Mouse (Mus musculus): ENCODE measurements around the gene Ptprd.
"Not testable (repeated sequence)": the region's sequence is repeated elsewhere in the genome, so short reads cannot be mapped to it uniquely, and the experiment has no call there.

Gene Ptprd

DNA sequence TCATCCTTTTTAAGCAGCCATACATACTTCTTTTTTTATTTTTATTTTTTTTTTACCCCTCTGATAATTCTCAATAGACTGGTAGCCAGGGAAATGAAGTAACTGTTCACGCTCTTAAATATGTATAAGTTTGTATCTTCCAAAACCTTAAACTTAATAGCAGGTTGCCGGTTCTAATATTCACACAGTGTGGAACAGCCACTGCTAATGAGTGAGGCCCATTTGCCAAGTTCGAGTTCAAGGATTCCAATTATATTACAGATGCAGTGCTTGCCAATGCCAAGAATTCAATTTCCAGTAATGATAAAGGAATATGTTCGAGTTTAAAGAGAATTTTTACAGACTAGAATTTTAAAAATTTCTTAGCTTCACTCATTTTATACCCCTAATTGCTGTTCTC lies 322.3 kb downstream of the Ptprd start:
- DNase-seq (ENCODE audit: low spot score), result no peak

DNA sequence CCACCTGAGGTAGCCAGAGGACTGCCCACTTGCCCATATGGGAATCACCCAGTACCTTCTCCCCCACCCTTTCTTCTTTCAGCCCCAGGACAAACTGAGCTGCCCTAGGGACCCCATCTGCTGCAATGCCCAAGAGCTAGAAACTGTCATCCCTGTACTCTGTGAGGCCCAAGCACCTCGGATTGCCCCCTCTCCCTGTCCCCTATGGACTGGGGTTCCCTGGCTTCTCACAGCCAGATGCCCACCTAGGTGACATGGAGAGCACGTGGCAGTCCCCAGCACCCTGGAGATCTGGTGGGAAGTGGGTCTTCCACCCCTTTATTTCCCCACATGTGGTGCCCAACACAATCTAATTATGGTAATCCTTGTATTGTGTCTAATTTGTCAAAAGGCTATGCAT lies 331.5 kb downstream of the Ptprd start:
- no peak for DNase-seq (ENCODE audit: low spot score)

DNA sequence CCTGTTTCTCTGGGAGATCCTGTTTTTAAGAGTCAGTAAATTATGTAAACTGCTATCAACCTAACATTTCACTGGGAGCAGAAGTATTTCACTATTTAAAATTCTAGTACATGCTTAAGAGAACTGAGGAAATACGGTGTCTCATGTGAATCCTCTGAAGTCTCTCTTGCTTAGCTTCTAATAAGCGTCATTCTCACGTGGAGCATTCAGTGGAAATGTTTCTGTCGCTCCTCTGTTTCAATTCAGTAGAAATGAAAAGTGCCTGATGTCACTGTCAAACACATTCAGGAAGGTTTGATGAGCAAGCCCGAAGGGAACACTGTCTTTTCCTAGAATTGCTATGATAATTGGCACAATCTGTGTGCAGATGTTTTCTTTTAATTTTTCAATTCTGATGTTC lies 350.5 kb downstream of the Ptprd start:
- no peak for DNase-seq (ENCODE audit: low spot score)

DNA sequence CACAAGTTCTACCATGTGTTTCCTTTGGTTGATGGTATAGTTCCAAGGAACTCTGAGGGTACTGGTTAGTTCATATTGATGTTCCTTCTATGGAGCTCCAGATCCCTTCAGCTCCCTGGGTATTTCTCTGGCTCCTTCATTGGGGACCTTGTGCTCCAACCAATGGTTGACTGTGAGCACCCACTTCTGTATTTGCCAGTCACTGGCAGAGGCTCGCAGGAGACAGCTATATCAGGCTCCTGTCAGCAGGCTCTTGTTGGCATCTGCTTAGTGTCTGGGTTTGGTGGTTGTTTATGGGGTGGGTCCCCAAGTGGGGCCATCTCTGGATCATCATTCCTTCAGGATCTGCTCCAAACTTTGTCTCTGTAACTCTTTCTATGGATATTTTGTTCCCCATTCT lies 414.4 kb downstream of the Ptprd start:
- DNase-seq (ENCODE audit: low spot score), result not testable (repeated sequence)

DNA sequence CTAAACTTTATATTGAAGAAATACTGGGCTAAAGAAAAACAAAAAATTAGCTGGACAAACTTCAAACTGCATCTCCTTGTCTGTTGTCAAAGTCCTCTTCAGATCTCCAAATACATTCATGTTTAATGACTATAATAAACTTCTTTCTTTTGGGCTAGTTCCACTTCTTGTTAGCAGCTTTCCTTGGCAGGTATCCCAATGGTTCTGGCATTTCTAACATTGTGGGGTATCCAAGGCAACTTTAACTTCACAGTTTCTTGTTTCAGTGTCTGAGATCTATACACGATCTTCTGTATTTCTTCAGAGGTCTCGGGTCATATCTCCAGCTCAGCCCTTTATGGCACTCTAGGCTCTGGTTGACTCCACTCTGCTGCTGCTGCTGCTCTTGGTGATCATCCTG lies 434.5 kb downstream of the Ptprd start:
- no peak for DNase-seq (ENCODE audit: low spot score)

DNA sequence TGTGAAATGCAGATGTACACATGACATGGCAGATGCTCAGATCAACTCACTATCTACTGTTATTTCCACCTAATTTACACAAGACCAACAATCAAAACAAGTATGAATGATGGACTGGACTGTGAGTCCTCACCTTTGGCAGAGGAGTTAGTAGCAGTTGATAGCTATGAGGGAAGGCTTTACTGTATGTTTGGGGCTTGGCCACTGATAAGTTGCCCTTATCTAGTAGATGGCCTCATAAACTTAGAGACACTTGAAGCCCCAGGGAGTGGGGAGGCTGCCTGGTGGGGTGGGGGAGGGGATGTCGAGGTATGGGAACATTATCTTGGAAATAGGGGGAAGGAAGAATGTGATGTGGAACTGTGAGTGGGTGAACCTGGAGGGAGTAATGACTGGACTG lies 448.0 kb downstream of the Ptprd start:
- no peak for DNase-seq (ENCODE audit: low spot score)

DNA sequence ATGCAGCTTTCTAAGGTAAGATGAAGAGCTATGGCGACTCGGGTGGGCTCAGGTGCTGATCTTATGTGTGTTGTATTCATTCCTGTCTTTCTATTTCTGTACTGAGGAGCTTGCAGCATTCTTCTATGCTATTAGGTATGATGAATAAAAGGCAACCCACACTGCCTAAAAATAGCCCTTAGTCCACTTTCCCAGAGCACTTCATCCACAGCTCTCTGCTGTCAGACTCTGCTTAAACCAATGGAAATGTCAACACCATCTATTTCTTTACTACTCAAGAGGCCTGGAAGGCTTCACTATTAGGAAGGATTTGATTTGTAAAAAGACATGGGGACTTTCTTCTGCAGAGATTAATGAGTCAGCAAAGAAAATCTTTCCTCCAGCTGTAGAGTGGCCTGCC lies 468.4 kb downstream of the Ptprd start:
- DNase-seq (ENCODE audit: low spot score), result no peak

DNA sequence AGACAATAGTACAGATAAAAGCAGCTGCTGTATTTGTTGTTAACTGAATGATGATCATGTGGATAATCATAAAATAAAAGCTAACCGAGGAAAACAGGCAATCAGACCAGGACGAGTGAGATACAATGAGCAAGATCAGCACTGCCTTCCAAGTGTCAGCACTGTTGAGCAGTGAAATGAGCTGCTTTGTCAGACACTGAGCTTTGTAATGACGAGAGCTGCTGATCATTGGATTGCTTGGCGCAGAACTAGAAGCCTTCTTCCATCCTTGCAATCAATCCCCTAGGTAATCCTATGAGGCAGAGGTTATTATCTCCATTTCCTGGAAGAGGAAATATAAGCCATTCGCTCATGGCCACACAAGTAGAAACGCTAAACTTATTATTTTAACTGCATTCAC lies 489.9 kb downstream of the Ptprd start:
- no peak for DNase-seq (ENCODE audit: low spot score)

DNA sequence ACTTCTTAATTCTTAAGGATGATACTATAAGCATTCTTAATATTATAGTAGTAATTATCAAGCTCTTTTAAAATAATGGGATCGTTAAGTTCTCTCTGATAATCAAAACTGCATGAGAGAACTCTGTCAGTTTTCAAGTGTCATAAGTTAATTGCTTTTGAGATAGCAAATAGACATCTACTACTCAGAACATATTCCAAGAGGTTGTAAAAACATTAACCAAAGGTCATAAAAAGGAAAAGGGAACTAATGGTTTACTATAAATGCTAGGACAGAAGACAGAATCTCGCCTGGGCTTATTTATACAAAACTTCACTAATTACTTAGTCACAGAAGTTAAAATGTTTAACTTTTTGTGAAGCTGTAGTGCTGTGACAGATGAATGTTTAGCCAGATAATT lies 494.0 kb downstream of the Ptprd start:
- no peak for DNase-seq (ENCODE audit: low spot score)

DNA sequence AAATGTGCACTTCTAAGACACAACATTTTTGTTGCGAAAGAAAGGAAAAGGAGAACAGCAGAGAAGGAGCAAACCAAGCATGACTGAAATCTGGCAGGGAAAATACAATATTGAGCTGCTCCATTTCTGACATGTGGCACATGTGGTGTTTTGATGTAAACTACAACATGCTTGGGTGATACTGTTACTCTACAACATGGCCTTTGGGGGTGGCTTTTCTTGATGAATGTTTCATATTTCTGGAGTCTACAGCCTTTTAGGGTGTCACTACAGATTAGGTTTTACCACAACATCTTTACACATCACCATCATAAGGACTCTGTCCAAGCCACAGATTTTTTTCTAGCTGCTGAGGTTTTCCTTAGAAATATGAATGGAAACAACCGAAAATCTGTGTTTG lies 501.5 kb downstream of the Ptprd start:
- no peak for DNase-seq (ENCODE audit: low spot score)

DNA sequence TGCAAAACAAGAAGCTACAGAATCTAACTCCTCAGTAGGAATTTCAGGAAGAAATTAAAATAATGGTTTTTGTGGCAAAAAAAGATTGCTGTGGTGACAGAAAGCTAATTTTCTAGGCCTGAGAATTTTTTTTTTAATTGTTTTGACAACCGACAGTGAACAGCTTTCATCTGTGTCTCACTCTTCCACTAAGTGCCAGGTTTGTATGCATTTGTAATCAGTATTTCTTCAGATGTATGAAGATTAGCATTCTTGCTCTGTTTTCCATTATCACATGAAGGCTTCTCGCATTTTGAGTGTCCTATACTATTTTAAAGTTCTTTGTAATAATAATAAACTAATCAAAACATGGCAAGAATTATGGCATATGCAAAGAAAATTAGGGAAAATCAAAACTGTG lies 513.5 kb downstream of the Ptprd start:
- DNase-seq (ENCODE audit: low spot score), result no peak

DNA sequence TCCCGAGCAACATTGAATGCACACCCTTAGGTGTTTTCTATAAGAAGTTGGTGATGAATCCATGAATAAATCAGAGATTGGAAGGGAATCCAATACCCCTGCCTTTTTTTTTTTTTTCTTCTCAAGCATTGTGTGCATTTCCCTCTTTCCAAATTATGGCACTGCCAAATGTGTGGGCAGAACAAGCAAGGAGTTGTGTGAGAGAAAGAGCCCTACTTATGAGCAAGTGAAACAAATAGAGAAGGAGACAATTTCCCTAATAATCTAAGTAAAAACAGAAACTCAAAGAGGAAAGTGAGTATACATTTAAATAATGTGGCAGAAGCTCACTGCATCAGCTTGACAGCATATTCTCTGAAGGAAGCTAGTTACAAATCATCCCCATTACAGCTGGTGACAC lies 536.0 kb downstream of the Ptprd start:
- no peak for DNase-seq (ENCODE audit: low spot score)

DNA sequence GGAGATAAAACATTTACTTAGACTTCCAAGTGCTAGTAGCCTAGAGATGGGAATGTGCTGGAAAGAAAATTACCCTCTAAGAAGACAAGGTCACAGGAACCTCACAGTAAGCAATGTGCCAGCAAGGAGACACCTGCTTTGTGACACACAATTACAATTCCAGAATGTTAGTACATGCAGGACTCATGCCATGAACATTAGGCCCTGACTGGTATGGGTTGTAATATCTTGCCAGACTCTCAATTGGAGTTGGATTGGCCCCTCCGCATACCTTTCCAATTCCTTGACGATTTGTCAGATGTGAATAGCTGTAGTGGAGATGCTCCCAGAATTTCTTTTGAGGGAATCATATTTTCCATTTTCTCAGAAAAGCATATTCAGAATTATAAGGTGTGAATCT lies 547.0 kb downstream of the Ptprd start:
- DNase-seq (ENCODE audit: low spot score), result no peak

DNA sequence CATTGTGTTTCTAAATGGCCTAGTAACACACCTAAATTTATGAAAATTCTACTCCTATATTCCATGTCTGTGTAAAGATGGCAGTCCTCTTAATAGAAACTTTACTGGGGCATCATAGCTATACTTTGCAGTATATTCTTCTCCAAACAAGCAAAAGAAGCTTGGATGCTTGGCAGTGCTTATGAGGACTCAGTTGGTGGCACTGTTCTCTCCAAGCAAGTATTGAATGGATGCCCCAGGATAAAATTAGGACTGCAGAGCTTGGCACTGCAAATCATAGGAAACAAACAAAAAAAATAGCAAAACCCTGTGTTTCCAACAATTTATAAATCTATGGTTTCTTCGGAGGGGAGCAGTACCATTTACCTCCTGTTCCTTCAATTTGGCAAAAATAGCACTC lies 549.5 kb downstream of the Ptprd start:
- DNase-seq (ENCODE audit: low spot score), result no peak

DNA sequence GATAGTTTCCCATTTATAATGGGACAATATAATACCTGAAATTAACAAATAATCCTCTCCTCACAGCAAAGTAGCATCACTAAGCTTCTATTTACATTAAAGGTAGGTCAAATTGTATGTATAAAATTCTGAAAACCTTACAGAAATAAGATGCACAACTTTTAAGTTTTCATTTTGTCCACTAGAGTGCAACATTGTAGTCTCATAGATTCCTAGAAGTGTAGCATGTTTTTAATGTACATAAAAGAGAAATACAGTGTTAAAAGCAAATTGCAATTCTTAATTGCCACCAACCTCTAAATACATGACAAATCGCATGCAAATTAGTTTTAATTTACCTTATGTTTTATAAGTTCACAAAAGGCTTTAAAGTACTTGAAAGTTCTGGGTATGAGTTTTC lies 556.1 kb downstream of the Ptprd start:
- no peak for DNase-seq (ENCODE audit: low spot score)

DNA sequence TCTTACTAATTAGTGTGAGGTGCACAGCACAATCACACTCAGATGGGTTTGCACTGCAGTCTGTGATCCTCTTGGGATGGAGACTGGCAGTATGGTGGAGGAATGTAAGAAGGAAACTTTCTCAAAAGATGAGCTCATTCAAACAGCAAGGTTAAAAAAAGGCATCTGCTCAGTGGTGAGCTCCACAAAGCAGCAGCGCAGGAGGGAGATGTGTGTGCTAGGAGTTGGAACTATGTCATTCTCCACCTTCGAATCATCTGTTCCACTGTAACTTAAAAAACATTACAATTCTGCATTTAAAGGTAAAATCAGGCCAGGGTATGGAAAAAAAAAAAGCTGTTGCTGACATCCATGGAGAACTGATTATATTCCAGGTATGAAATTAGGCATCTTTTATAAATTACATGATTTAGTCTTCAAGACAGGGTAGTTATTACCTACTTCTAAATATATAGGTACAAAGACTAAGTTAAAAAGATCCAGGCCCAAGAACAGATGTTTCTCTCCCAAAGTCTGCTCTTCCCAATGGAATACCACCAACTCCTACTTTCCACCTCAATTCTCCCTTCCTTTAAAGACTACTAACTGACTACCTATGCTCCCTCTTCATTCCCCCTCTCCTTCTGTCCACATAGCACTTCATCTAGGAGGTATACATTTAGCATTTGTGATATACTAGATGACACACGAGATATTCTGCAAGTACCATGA lies 562.0 kb downstream of the Ptprd start:
- no peak for DNase-seq (ENCODE audit: low spot score)

DNA sequence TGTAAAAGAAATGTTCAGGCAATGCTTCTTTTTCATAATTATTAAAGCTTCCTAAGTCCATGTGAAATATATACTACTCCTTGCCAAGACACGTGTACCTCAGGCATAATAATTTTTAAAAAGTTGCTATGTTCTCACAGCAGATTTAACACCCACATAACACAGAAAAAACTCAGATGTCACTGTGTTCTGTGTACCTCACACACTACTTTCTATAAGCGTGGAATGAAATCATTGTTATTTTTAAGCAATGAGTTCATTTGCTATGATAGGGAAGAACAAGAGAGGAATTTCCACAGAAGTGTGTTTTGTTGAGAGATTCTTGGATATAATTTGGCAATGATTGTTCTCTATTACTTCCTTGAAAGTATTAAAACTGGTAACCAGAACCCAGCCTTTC lies 562.9 kb downstream of the Ptprd start:
- DNase-seq (ENCODE audit: low spot score), result no peak

DNA sequence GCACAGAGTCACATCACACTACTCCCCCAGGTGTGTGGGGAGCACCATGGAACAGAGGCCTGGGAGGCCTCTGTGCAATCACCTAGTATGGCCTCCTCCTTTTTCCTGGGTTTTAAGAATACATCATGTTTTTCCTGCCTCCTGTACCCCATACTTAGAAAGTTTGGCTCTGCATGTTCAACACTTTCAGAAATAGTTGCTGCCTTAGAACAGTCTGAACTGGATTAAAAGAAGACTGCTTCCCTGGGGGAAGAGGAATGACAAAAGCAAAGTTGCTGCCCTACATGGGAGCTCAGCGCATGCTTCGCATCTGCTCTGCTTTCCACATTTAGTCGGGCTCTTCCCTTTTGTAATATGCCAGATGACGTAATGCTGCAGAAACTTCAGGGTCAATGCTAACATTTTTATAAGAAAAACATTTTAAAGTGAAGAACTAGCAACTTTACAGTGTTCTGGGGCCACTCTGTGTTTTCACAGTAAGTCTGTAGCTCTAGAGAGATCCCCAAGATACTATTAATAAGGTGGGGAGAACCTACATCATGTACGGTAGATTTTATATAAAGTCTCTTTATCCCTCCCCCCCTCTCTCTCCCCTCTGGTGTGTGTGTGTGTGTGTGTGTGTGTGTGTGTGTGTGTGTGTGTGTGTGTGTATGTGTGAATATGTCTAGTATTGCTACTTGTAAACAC lies 564.2 kb downstream of the Ptprd start:
- DNase-seq (ENCODE audit: low spot score), result no peak

DNA sequence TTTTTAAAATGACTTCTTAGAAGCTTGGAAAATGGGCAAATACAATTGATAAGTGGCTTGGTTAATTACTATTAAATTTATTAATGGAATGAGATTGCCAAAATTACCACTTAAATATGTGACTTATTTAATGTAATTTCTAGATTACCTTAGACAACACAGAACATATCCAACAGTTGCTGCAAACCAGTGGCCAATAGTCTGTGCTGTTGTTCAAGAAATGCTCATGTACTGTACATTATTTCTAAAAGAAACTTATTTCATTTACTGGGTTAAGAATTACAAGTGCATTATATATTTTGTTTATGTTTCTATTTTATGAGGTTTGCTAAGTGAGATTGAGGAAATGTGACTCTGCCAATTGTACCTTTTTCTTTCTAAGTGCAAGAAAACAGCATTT lies 567.3 kb downstream of the Ptprd start:
- DNase-seq (ENCODE audit: low spot score), result no peak

DNA sequence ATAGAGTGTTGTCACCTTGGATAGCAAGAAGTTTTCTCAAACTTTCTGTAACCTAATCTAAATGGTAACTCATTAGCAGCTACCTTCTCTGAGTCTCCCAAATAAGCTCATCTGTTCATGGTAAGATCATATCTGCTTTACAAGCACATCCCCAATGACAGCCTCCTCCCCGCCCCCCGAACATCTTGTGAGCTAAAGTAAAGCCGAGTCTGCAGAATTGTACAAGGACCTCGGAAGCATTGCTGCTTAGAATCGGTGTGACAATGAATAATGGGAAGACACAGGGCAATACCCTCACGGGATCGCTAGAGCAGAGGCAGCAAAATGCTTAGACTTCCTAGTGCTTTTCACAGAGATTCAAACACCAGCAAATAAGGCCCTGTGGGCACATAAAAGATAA lies 571.7 kb downstream of the Ptprd start:
- DNase-seq (ENCODE audit: low spot score), result no peak

DNA sequence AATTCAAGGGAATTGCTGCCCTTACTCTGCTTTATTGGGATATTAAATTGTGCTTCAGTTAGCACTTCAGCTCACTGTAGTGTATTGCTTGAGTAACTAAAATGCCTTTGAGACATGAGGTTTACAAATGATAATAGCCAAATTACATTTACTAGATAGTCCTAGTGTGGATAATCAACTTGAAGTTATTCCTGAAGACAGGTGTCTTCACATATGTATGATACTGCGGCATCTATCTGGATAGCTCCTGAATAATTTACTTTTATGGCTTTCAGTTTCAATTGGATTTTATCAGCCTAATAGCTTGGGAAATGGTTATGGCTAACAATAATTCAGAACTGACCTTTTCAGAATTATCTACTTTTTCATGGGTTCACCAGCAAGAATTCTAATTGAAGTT lies 598.6 kb downstream of the Ptprd start:
- no peak for DNase-seq (ENCODE audit: low spot score)

DNA sequence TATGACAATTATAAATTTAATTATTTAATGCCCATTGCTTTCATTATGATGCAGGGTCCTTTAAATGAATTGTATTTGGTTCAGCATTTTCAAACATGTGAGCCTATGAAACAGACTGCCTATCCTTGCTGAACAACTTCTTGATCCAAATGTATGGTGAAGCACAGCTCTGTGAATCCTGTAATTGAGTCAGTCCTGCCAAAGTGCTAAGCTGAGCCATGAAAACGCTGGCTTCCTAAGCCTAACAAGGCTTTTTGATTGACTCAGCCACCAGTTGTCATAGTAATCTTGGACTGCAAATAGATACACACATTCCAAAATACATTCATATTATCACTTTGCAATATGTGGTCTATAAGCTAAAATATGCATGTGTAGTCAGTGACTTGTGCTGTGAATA lies 625.1 kb downstream of the Ptprd start:
- DNase-seq (ENCODE audit: low spot score), result no peak

DNA sequence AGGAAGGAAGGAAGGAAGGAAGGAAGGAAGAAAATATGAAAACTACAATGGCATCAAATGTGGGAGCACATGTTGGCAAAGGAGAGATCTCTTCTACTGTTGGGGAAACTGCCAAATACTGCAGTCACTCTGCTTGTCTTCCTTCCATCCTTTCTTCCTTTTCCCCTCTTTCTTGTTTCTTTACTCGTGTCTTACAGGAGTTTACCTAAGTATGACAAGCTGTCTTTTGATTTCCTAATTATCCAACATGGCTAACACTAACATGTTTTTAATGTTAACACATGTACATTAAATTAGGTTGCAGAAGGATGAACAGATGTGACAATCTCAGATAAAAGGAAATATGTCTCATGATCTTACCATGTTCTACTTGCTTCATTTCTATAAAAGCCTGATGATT lies 625.5 kb downstream of the Ptprd start:
- no peak for DNase-seq (ENCODE audit: low spot score)

Measured in c-Kit-positive CD71-positive TER-119-positive erythroid progenitor cells, embryonic 14.5 days (primary cell).